Mouse (Mus musculus): ENCODE measurements around the gene Med26. TPM values are rescaled to one million over a fixed set of nuclear protein-coding genes. Genes with fewer than 3 reads are reported as not detected.

The Med26 gene
- total and polyA plus RNA-seq, 2 experiments from 2014 or later: 6.6 to 17.0 TPM

GRCm38 (mm10) chr8:72517421-72517988, 30.6 kb downstream of the Med26 start:
- peaks cover 30% of the 10 kb centered on the region for H3K4me1 ChIP-seq (ENCODE audit: control insufficient read depth, insufficient read depth)
- no peak for DNase-seq (ENCODE audit: low spot score)
- no peak overlapping the region for H3K4me2 ChIP-seq (ENCODE audit: low read depth, low read length)
- WGBS: 56% methylated on average over 7 of the region's 7 CpGs
- H3K36me3 ChIP-seq (replicated peaks; ENCODE audit: control insufficient read depth, insufficient read depth, low read length): no peaks in the 10 kb centered on the region
- ATAC-seq (ENCODE audit: insufficient read depth, low read depth): peak; percentile 39; the same call in 1 of the 2 replicates
- H3K4me3 ChIP-seq (ENCODE audit: low read depth, low read length): no peak overlapping the region
- no peaks in the 10 kb centered on the region for H3K9me3 ChIP-seq (replicated peaks; ENCODE audit: control insufficient read depth, low read length)
- H3K27ac ChIP-seq (ENCODE audit: low read depth): peak overlapping the region; percentile 68
- no peaks in the 10 kb centered on the region for H3K27me3 ChIP-seq (ENCODE audit: control insufficient read depth, insufficient read depth, low read length)
- H3K9ac ChIP-seq (replicated peaks; ENCODE audit: low read depth, low read length): no peak overlapping the region
- TF ChIP-seq EP300 (IDR thresholded peaks at IDR 0.05; ENCODE audit: low read depth) (no peak), CTCF (IDR thresholded peaks at IDR 0.05; ENCODE audit: low read depth) (no peak)

GRCm38 (mm10) chr8:72513158-72513557, 34.9 kb downstream of the Med26 start:
- peak overlapping the region; percentile 55 for H3K27ac ChIP-seq (ENCODE audit: low read depth)
- H3K27me3 ChIP-seq (ENCODE audit: control insufficient read depth, insufficient read depth, low read length): no peaks in the 10 kb centered on the region
- peaks cover 38% of the 10 kb centered on the region for H3K4me1 ChIP-seq (ENCODE audit: control insufficient read depth, insufficient read depth)
- no peak for TF ChIP-seq EP300 (IDR thresholded peaks at IDR 0.05; ENCODE audit: low read depth)
- H3K4me3 ChIP-seq (ENCODE audit: low read depth, low read length): no peak overlapping the region
- H3K36me3 ChIP-seq (replicated peaks; ENCODE audit: control insufficient read depth, insufficient read depth, low read length): no peaks in the 10 kb centered on the region
- DNase-seq (ENCODE audit: low spot score) (no peak), ATAC-seq (ENCODE audit: insufficient read depth, low read depth) (0 out of 2 replicates have a peak, but pooled peaks have one; percentile 18)
- H3K9ac ChIP-seq (replicated peaks; ENCODE audit: low read depth, low read length): no peak overlapping the region; the same call in 1 of the 2 replicates
- no peak overlapping the region for H3K4me2 ChIP-seq (ENCODE audit: low read depth, low read length)
- 44% methylated on average over 1 of the region's 1 CpGs for WGBS
- no peaks in the 10 kb centered on the region for H3K9me3 ChIP-seq (replicated peaks; ENCODE audit: control insufficient read depth, low read length)

- peaks cover 39% of the 10 kb centered on the region for H3K4me1 ChIP-seq (ENCODE audit: control insufficient read depth, insufficient read depth)
- H3K36me3 ChIP-seq (replicated peaks; ENCODE audit: control insufficient read depth, insufficient read depth, low read length): no peaks in the 10 kb centered on the region
- DNase-seq (ENCODE audit: low spot score): no peak
- no peak for TF ChIP-seq CTCF (IDR thresholded peaks at IDR 0.05; ENCODE audit: low read depth)
- TF ChIP-seq EP300 (IDR thresholded peaks at IDR 0.05; ENCODE audit: low read depth): no peak
- 91% methylated on average over 1 of the region's 1 CpGs for WGBS
- no peak overlapping the region; the same call in 1 of the 2 replicates for H3K9ac ChIP-seq (replicated peaks; ENCODE audit: low read depth, low read length)
- no peak overlapping the region for H3K4me2 ChIP-seq (ENCODE audit: low read depth, low read length)
- peak; percentile 53 for ATAC-seq (ENCODE audit: insufficient read depth, low read depth)
- no peaks in the 10 kb centered on the region for H3K27me3 ChIP-seq (ENCODE audit: control insufficient read depth, insufficient read depth, low read length)
- no peaks in the 10 kb centered on the region for H3K9me3 ChIP-seq (replicated peaks; ENCODE audit: control insufficient read depth, low read length)
- H3K4me3 ChIP-seq (ENCODE audit: low read depth, low read length): no peak overlapping the region
- H3K27ac ChIP-seq (ENCODE audit: low read depth): peak overlapping the region; percentile 55
These were observed 35.4 kb downstream of the Med26 start for GRCm38 (mm10) chr8:72512648-72513047.

GRCm38 (mm10) chr8:72507505-72507904, 40.6 kb downstream of the Med26 start:
- WGBS: 84% methylated on average over 1 of the region's 1 CpGs
- H3K36me3 ChIP-seq (replicated peaks; ENCODE audit: control insufficient read depth, insufficient read depth, low read length): no peaks in the 10 kb centered on the region
- no peak for ATAC-seq (ENCODE audit: insufficient read depth, low read depth)
- H3K9me3 ChIP-seq (replicated peaks; ENCODE audit: control insufficient read depth, low read length): no peaks in the 10 kb centered on the region
- DNase-seq (ENCODE audit: low spot score): no peak
- no peaks in the 10 kb centered on the region for H3K27me3 ChIP-seq (ENCODE audit: control insufficient read depth, insufficient read depth, low read length)
- no peak overlapping the region for H3K9ac ChIP-seq (replicated peaks; ENCODE audit: low read depth, low read length)
- TF ChIP-seq EP300 (IDR thresholded peaks at IDR 0.05; ENCODE audit: low read depth) (no peak), CTCF (IDR thresholded peaks at IDR 0.05; ENCODE audit: low read depth) (no peak)
- H3K4me2 ChIP-seq (ENCODE audit: low read depth, low read length): no peak overlapping the region
- peaks cover 55% of the 10 kb centered on the region for H3K4me1 ChIP-seq (ENCODE audit: control insufficient read depth, insufficient read depth)
- H3K27ac ChIP-seq (ENCODE audit: low read depth): no peak overlapping the region
- H3K4me3 ChIP-seq (ENCODE audit: low read depth, low read length): no peak overlapping the region

GRCm38 (mm10) chr8:72504637-72505314, 43.3 kb downstream of the Med26 start:
- Histone ChIP-seq H3K4me3 (ENCODE audit: low read depth, low read length) (no peak overlapping the region), H3K9me3 (replicated peaks; ENCODE audit: control insufficient read depth, low read length) (no peaks in the 10 kb centered on the region), H3K4me1 (ENCODE audit: control insufficient read depth, insufficient read depth) (peaks cover 67% of the 10 kb centered on the region), H3K4me2 (ENCODE audit: low read depth, low read length) (no peak overlapping the region), H3K9ac (replicated peaks; ENCODE audit: low read depth, low read length) (no peak overlapping the region), H3K36me3 (replicated peaks; ENCODE audit: control insufficient read depth, insufficient read depth, low read length) (no peaks in the 10 kb centered on the region), H3K27me3 (ENCODE audit: control insufficient read depth, insufficient read depth, low read length) (no peaks in the 10 kb centered on the region), H3K27ac (ENCODE audit: low read depth) (peak overlapping the region; percentile 53)
- DNase-seq (ENCODE audit: low spot score) (no peak), ATAC-seq (ENCODE audit: insufficient read depth, low read depth) (no peak)
- TF ChIP-seq EP300 (IDR thresholded peaks at IDR 0.05; ENCODE audit: low read depth): no peak
- no peak for TF ChIP-seq CTCF (IDR thresholded peaks at IDR 0.05; ENCODE audit: low read depth)
